Comparison of ENCODE assay signal across 10 mouse cellular contexts in the genomic region with DNA sequence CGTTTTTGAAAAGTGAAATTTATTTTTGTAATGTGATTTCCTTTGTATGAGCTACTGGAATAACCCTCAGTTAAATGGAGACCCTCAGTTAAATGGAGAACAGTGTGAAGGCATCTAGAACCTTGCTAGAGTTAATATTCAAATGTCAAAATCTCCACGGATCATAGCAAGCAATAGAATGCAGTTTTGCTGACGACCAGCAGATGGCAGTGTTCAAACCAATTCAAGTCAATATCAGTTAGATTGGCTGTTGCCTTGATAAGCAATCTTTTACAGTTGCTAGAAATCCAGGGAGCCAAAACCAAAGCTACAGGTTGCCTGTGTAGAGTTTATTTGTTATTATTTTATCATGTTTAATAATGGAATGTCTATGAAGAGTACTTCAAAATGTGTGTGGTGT. TPM values are rescaled to one million over a fixed set of nuclear protein-coding genes. Genes with fewer than 3 reads are reported as not detected.
DNase-seq lines count a peak whose midpoint lies in the region; ATAC-seq lines count a peak whose summit lies in the region.
"Had no signal": no experiment of that assay in that cellular context is flagged by ENCODE, and none has a peak within 500 bp of the region (broad histone marks: within the 10 kb centered on the region; RNA-seq: fewer than 3 reads in every experiment).

No protein-coding gene starts in this region.

- H3K9me3 ChIP-seq in intestine, embryonic 14.5 days (ENCODE audit: control insufficient read depth, low read length): no peaks in the 10 kb centered on the region
- no peaks in the 10 kb centered on the region for H3K9me3 ChIP-seq in intestine, embryonic 15.5 days
- H3K9me3 ChIP-seq: embryonic facial prominence, embryonic 13.5 days; limb, embryonic 13.5 days had no signal

- no peaks in the 10 kb centered on the region for H3K27me3 ChIP-seq in intestine, embryonic 14.5 days (replicated peaks; ENCODE audit: control insufficient read depth, insufficient read depth, low read length)
- no peaks in the 10 kb centered on the region for H3K27me3 ChIP-seq in intestine, embryonic 15.5 days (replicated peaks)
- H3K27me3 ChIP-seq: embryonic facial prominence, embryonic 13.5 days; limb, embryonic 13.5 days had no signal

- DNase-seq in intestine, embryonic 14.5 days (ENCODE audit: low spot score): peak; percentile 64
- peak; percentile 68 for DNase-seq in adrenal gland, postnatal 10 days
- DNase-seq in fibroblast of lung, adult 2 months (ENCODE audit: low read depth): peak; percentile 24
- peak; percentile 32 to 74 for DNase-seq in layer of hippocampus, adult 8-10 months (ENCODE audit: low spot score in 2 of 2)
- peak; percentile 71 for DNase-seq in lung, postnatal 36 days
- peak; percentile 31 for DNase-seq in thymus, postnatal 25 days

- no peak overlapping the region for H3K4me2 ChIP-seq in intestine, embryonic 14.5 days (ENCODE audit: low read length)
- no peak overlapping the region for H3K4me2 ChIP-seq in intestine, embryonic 15.5 days (replicated peaks)
- H3K4me2 ChIP-seq: embryonic facial prominence, embryonic 13.5 days; limb, embryonic 13.5 days had no signal

- WGBS in intestine, embryonic 14.5 days: 27% methylated on average over 3 of the region's 3 CpGs
- WGBS in intestine, embryonic 15.5 days: 22% methylated on average over 3 of the region's 3 CpGs

- no peak overlapping the region for H3K27ac ChIP-seq in intestine, embryonic 14.5 days (ENCODE audit: low read depth)
- no peak overlapping the region for H3K27ac ChIP-seq in intestine, embryonic 15.5 days
- H3K27ac ChIP-seq: embryonic facial prominence, embryonic 13.5 days; limb, embryonic 13.5 days had no signal

- no peak overlapping the region for H3K9ac ChIP-seq in intestine, embryonic 14.5 days (ENCODE audit: low read length)
- H3K9ac ChIP-seq in intestine, embryonic 15.5 days: no peak overlapping the region
- H3K9ac ChIP-seq: embryonic facial prominence, embryonic 13.5 days; limb, embryonic 13.5 days had no signal

- H3K4me1 ChIP-seq in intestine, embryonic 14.5 days (replicated peaks; ENCODE audit: control insufficient read depth, insufficient read depth, low read length): no peaks in the 10 kb centered on the region
- H3K4me1 ChIP-seq in intestine, embryonic 15.5 days (replicated peaks): no peaks in the 10 kb centered on the region
- H3K4me1 ChIP-seq: embryonic facial prominence, embryonic 13.5 days; limb, embryonic 13.5 days had no signal

- no peak for ATAC-seq in intestine, embryonic 14.5 days (replicated peaks; ENCODE audit: low FRiP score, low TSS enrichment, low read depth)
- no peak for ATAC-seq in intestine, embryonic 15.5 days
- peak; percentile 69 for ATAC-seq in CD4-positive, CD25-positive, alpha-beta regulatory T cell, adult 4 months

- H3K4me3 ChIP-seq in intestine, embryonic 14.5 days (ENCODE audit: low read depth, low read length): no peak overlapping the region
- no peak overlapping the region for H3K4me3 ChIP-seq in intestine, embryonic 15.5 days (replicated peaks)
- H3K4me3 ChIP-seq: embryonic facial prominence, embryonic 13.5 days; limb, embryonic 13.5 days had no signal

- no peaks in the 10 kb centered on the region for H3K36me3 ChIP-seq in intestine, embryonic 14.5 days (ENCODE audit: control insufficient read depth, insufficient read depth, low read length)
- no peaks in the 10 kb centered on the region for H3K36me3 ChIP-seq in intestine, embryonic 15.5 days
- H3K36me3 ChIP-seq: embryonic facial prominence, embryonic 13.5 days; limb, embryonic 13.5 days had no signal

RNA-seq across cellular contexts. Expression of a gene that starts 2.6 kb away (rescaled TPM):
- polyA plus RNA-seq in intestine, embryonic 14.5 days (2014; fragmentation: Nextera tagmentation; extraction: Ambion mirVana): 0.19 and 0.30 TPM in 2 replicates
- 0.11 and 0.25 TPM in 2 replicates for polyA plus RNA-seq in intestine, embryonic 15.5 days (2015; fragmentation: Nextera tagmentation; extraction: Ambion mirVana)
- polyA plus RNA-seq in CD4-positive, CD25-positive, alpha-beta regulatory T cell, adult 4 months (2017; shearing (Covaris generic)): not detected
- 10 to 100 TPM in 1 of 2 experiments, 1 to 10 TPM in 1; 7.2 to 25.0 TPM for total RNA-seq in adrenal gland, postnatal 10 days (2021)
- total RNA-seq in layer of hippocampus, adult 8-10 months (2022): under 1 TPM in 3 of 4 experiments, not detected in 1; 0.13 to 0.23 (median 0.16) TPM

RNA-seq across cellular contexts. Expression of a gene that starts 12.3 kb away (rescaled TPM):
- polyA plus RNA-seq in intestine, embryonic 14.5 days (2014; fragmentation: Nextera tagmentation; extraction: Ambion mirVana): 4.2 and 4.6 TPM in 2 replicates
- polyA plus RNA-seq in intestine, embryonic 15.5 days (2015; fragmentation: Nextera tagmentation; extraction: Ambion mirVana): 4.7 and 4.8 TPM in 2 replicates
- polyA plus RNA-seq in CD4-positive, CD25-positive, alpha-beta regulatory T cell, adult 4 months (2017; shearing (Covaris generic)): 1 to 10 TPM; 2.1 to 2.3 TPM
- total RNA-seq in adrenal gland, postnatal 10 days (2021): 1 to 10 TPM; 3.3 to 5.5 TPM
- 1 to 10 TPM; 5.5 to 6.8 (median 6.1) TPM for total RNA-seq in layer of hippocampus, adult 8-10 months (2022)
